Mouse (Mus musculus): ENCODE measurements around the gene Fam222a. TPM values are rescaled to one million over a fixed set of nuclear protein-coding genes. Genes with fewer than 3 reads are reported as not detected.
A peak's percentile ranks its signal among the peaks of the same experiment; 100 is the strongest.

Gene Fam222a
- polyA plus RNA-seq, 1 experiment from 2014 or later: 7.1 TPM

DNA sequence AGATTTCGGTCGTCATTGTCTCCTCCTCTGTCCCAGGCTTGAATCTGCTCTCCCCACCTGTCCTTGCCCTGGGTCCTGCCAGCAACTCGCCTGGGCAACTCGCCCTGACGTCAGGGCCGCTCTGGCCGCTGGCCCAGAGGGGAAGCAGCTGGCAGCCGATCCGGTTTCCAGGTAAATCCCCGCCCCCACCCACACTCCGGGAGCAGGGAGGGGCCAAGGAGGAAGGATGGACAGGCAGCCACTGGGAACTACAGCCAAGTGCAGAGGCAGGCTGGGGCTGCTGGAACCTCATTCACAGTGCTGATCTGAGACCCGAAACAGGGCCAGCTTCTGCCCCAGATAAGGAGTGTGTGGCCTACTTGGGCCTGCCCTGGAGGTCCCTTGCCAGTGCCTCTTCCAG lies 2.5 kb upstream of the Fam222a start:
- ATAC-seq (replicated peaks; ENCODE audit: low FRiP score, low TSS enrichment, low read depth) (no peak), DNase-seq (ENCODE audit: low spot score) (peak; percentile 75)
- peaks cover 22% of the 10 kb centered on the region for H3K4me1 ChIP-seq (replicated peaks; ENCODE audit: control insufficient read depth, insufficient read depth, low read length)
- no peak overlapping the region for H3K4me3 ChIP-seq (ENCODE audit: low read depth, low read length)
- H3K9me3 ChIP-seq (ENCODE audit: control insufficient read depth, low read length): peaks cover 4% of the 10 kb centered on the region; the same call in 1 of the 2 replicates
- H3K36me3 ChIP-seq (ENCODE audit: control insufficient read depth, insufficient read depth, low read length): no peaks in the 10 kb centered on the region
- peak overlapping the region; percentile 24; the same call in 1 of the 2 replicates for H3K4me2 ChIP-seq (ENCODE audit: low read length)
- 12% methylated on average over 12 of the region's 12 CpGs for WGBS
- H3K9ac ChIP-seq (ENCODE audit: low read length): no peak overlapping the region
- H3K27ac ChIP-seq (ENCODE audit: low read depth): 0 out of 2 replicates have a peak overlapping the region, but pooled peaks have one; percentile 11
- no peaks in the 10 kb centered on the region for H3K27me3 ChIP-seq (replicated peaks; ENCODE audit: control insufficient read depth, insufficient read depth, low read length)

DNA sequence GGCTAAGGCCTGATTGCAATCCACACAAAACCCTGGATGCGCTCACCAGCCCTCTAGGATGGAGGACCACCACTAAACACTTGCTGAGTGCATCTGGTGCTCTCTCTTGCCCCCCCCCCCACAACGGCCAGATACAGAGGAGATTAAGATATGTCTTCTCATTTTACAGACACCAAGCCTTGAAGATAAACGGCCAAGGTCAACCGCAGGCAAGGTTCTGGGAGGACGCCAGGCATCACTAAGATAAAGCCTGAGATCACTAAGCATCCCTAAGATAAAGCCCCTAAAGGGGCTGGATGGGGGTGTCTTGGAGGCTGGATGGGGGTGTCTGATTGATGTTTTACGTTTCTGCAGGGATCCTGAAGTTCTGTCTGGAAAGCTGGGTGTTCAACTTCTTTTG lies 2.1 kb upstream of the Fam222a start:
- Histone ChIP-seq H3K9me3 (ENCODE audit: control insufficient read depth, low read length) (peaks cover 4% of the 10 kb centered on the region; the same call in 1 of the 2 replicates), H3K36me3 (ENCODE audit: control insufficient read depth, insufficient read depth, low read length) (no peaks in the 10 kb centered on the region), H3K27me3 (replicated peaks; ENCODE audit: control insufficient read depth, insufficient read depth, low read length) (peaks cover 2% of the 10 kb centered on the region; the same call in 1 of the 2 replicates), H3K4me3 (ENCODE audit: low read depth, low read length) (no peak overlapping the region), H3K4me1 (replicated peaks; ENCODE audit: control insufficient read depth, insufficient read depth, low read length) (peaks cover 27% of the 10 kb centered on the region), H3K27ac (ENCODE audit: low read depth) (no peak overlapping the region), H3K4me2 (ENCODE audit: low read length) (no peak overlapping the region), H3K9ac (ENCODE audit: low read length) (no peak overlapping the region)
- WGBS: 35% methylated on average over 6 of the region's 6 CpGs
- no peak for ATAC-seq (replicated peaks; ENCODE audit: low FRiP score, low TSS enrichment, low read depth)
- no peak for DNase-seq (ENCODE audit: low spot score)

DNA sequence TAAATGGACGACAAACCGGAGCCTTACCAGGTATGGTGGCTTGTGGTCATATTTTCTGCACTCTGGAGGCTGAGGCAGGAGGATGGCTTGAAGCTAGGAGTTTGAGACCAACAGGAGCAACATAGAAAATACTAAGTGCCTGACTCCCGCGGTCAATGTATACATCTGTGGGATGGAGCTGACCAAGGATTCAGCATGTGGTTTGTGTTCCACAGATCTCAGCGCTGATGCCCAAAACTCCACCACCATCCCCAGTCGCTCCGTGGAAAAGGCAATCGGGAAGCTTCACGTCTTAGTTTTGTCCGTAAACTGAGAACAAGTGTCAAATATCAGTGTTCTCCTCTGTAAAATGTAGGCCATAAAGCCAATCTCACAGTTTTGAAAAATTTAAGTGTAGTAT lies 1.4 kb upstream of the Fam222a start:
- no peak for DNase-seq (ENCODE audit: low spot score)
- Histone ChIP-seq H3K4me3 (ENCODE audit: low read depth, low read length) (no peak overlapping the region), H3K27me3 (replicated peaks; ENCODE audit: control insufficient read depth, insufficient read depth, low read length) (peaks cover 4% of the 10 kb centered on the region; the same call in 1 of the 2 replicates), H3K9me3 (ENCODE audit: control insufficient read depth, low read length) (peaks cover 4% of the 10 kb centered on the region; the same call in 1 of the 2 replicates), H3K9ac (ENCODE audit: low read length) (no peak overlapping the region), H3K36me3 (ENCODE audit: control insufficient read depth, insufficient read depth, low read length) (no peaks in the 10 kb centered on the region), H3K27ac (ENCODE audit: low read depth) (no peak overlapping the region), H3K4me1 (replicated peaks; ENCODE audit: control insufficient read depth, insufficient read depth, low read length) (peaks cover 32% of the 10 kb centered on the region), H3K4me2 (ENCODE audit: low read length) (no peak overlapping the region)
- no peak for ATAC-seq (replicated peaks; ENCODE audit: low FRiP score, low TSS enrichment, low read depth)
- WGBS: 81% methylated on average over 10 of the region's 10 CpGs

DNA sequence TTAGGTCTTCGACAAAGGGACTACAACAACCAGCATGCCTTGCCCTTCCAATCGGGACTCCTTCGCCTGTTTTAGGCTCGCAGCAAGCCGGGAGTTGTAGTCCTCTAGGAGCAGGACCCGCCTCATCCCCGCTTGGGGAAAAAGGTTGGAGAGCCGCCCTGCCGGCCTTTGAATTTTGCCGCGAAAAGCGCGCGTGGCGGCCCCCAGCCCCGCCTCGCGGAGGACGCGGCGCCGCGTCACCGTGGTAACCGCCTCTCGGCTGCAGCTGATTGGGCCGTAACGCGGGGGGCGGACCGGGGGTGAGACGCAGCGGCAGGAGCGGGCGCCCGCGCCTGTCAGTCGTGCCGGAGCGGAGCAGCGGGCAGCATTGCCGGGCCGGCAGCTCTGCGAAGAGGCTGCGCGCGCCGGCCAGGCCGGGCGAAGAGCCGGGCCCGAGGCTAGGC lies 720 bp upstream of the Fam222a start:
- peaks cover 4% of the 10 kb centered on the region; the same call in 1 of the 2 replicates for H3K9me3 ChIP-seq (ENCODE audit: control insufficient read depth, low read length)
- ATAC-seq (replicated peaks; ENCODE audit: low FRiP score, low TSS enrichment, low read depth): peak; percentile 89
- DNase-seq (ENCODE audit: low spot score): peak; percentile 96
- no peaks in the 10 kb centered on the region for H3K36me3 ChIP-seq (ENCODE audit: control insufficient read depth, insufficient read depth, low read length)
- H3K27ac ChIP-seq (ENCODE audit: low read depth): peak overlapping the region; percentile 69
- H3K4me1 ChIP-seq (replicated peaks; ENCODE audit: control insufficient read depth, insufficient read depth, low read length): peaks cover 36% of the 10 kb centered on the region
- peaks cover 9% of the 10 kb centered on the region; the same call in 1 of the 2 replicates for H3K27me3 ChIP-seq (replicated peaks; ENCODE audit: control insufficient read depth, insufficient read depth, low read length)
- peak overlapping the region; percentile 49 for H3K9ac ChIP-seq (ENCODE audit: low read length)
- H3K4me2 ChIP-seq (ENCODE audit: low read length): peak overlapping the region; percentile 91
- WGBS: under 1% methylated on average over 48 of the region's 52 CpGs
- peak overlapping the region; percentile 62 for H3K4me3 ChIP-seq (ENCODE audit: low read depth, low read length)

DNA sequence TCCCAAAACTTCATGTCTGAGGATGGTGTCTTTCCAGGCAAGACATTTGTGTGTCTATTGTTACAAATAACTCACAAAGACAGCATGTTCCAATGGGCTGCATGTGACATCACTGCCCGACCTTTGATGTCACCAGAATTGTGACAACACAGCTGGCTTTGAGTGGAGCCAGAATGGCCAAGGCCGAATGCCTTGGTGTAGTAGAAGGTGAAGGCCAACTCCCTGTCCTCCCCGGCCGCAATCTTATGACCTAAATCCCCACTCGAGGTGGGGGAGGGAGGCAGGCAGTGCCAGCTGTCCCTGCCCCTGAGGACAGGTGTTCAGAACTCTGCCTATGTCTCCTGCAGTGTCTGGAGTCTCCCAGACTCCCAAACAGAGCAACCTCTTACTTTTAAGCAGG lies 1.0 kb downstream of the Fam222a start:
- no peaks in the 10 kb centered on the region for H3K36me3 ChIP-seq (ENCODE audit: control insufficient read depth, insufficient read depth, low read length)
- H3K27ac ChIP-seq (ENCODE audit: low read depth): no peak overlapping the region
- ATAC-seq (replicated peaks; ENCODE audit: low FRiP score, low TSS enrichment, low read depth): no peak
- H3K4me3 ChIP-seq (ENCODE audit: low read depth, low read length): peak overlapping the region; percentile 62
- peaks cover 47% of the 10 kb centered on the region for H3K4me1 ChIP-seq (replicated peaks; ENCODE audit: control insufficient read depth, insufficient read depth, low read length)
- H3K4me2 ChIP-seq (ENCODE audit: low read length): peak overlapping the region; percentile 91
- H3K9me3 ChIP-seq (ENCODE audit: control insufficient read depth, low read length): no peaks in the 10 kb centered on the region; the same call in 1 of the 2 replicates
- H3K9ac ChIP-seq (ENCODE audit: low read length): peak overlapping the region; percentile 49
- peak; percentile 55 for DNase-seq (ENCODE audit: low spot score)
- 32% methylated on average over 5 of the region's 5 CpGs for WGBS
- peaks cover 9% of the 10 kb centered on the region; the same call in 1 of the 2 replicates for H3K27me3 ChIP-seq (replicated peaks; ENCODE audit: control insufficient read depth, insufficient read depth, low read length)

DNA sequence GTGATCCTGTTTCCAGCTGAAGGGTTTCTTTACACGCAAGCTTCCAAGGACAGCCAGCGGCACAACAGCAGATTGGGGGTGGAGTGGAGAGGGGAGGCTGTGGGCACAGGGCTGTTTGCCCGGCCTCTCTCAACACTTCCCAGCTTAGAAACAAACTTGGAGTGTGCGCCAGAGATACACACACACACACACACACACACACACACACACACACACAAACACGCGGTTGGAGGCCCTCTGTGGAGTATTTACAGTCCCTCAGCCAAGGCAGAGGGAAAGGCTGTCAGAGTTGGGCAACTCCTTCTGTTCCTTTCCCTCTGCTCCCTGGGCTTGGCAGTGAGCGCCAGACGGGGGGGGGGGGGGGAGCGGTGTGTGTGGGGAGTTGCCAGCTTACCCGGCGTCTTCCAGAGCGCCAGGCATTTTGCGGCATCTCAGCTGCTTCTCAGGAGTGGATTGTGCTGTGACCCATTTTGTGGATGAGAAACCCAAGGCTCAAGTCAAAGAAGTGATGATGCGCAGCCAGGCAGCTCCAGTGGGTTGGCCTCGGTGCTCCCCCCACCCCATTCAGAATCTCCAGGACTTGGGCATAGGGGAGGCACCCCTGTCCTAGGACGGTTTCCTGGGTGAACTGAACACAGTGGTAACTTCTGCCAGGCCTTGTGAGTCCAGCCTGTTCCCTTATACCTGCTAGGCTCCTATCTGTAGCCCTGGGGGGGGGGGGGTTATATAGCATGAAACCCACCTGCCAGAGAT lies 2.3 kb downstream of the Fam222a start:
- DNase-seq (ENCODE audit: low spot score) (peak; percentile 55), ATAC-seq (replicated peaks; ENCODE audit: low FRiP score, low TSS enrichment, low read depth) (no peak)
- Histone ChIP-seq H3K9ac (ENCODE audit: low read length) (no peak overlapping the region), H3K4me2 (ENCODE audit: low read length) (peak overlapping the region; percentile 91), H3K4me1 (replicated peaks; ENCODE audit: control insufficient read depth, insufficient read depth, low read length) (peaks cover 58% of the 10 kb centered on the region), H3K27ac (ENCODE audit: low read depth) (no peak overlapping the region), H3K27me3 (replicated peaks; ENCODE audit: control insufficient read depth, insufficient read depth, low read length) (peaks cover 9% of the 10 kb centered on the region; the same call in 1 of the 2 replicates), H3K4me3 (ENCODE audit: low read depth, low read length) (peak overlapping the region; percentile 62), H3K36me3 (ENCODE audit: control insufficient read depth, insufficient read depth, low read length) (no peaks in the 10 kb centered on the region), H3K9me3 (ENCODE audit: control insufficient read depth, low read length) (no peaks in the 10 kb centered on the region)
- 36% methylated on average over 13 of the region's 16 CpGs for WGBS

DNA sequence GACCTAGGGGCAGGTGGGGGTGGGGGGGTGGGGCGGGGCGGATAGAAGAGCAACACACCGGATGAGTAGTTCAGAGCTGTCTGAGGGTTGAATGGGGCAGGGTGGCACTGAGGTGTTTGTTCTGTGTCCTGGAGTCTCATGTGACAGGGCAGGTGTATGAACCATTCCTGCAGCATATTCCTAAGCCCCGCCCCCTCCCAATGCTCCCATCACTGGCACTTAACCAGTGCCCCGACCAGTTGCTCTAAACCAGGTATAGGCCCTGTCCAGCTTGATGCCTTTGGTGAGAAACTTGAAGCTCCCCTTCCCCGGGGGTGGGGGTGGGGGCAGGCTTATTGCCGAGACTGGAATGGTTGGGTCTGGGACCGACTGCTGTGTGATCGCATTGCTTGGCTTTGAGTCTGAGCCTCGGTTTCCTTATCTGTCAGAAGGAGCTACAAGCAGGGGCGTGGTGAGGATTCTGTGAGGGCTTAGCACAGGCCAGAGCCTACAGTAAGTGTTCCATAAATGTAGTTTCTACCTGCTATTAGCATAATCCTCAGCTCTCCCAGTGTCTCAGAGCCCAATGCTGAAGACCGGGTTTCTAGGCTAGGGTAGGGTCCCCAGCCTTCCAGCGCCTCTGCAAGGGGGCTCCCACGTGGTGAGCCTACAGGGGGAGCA lies 3.1 kb downstream of the Fam222a start:
- Histone ChIP-seq H3K9ac (ENCODE audit: low read length) (peak overlapping the region; percentile 5; the same call in 1 of the 2 replicates), H3K36me3 (ENCODE audit: control insufficient read depth, insufficient read depth, low read length) (no peaks in the 10 kb centered on the region), H3K27me3 (replicated peaks; ENCODE audit: control insufficient read depth, insufficient read depth, low read length) (peaks cover 9% of the 10 kb centered on the region; the same call in 1 of the 2 replicates), H3K4me1 (replicated peaks; ENCODE audit: control insufficient read depth, insufficient read depth, low read length) (peaks cover 59% of the 10 kb centered on the region), H3K27ac (ENCODE audit: low read depth) (no peak overlapping the region), H3K9me3 (ENCODE audit: control insufficient read depth, low read length) (no peaks in the 10 kb centered on the region), H3K4me3 (ENCODE audit: low read depth, low read length) (peak overlapping the region; percentile 35), H3K4me2 (ENCODE audit: low read length) (peak overlapping the region; percentile 60)
- ATAC-seq (replicated peaks; ENCODE audit: low FRiP score, low TSS enrichment, low read depth) (no peak), DNase-seq (ENCODE audit: low spot score) (peak; percentile 65)
- 10% methylated on average over 14 of the region's 14 CpGs for WGBS

DNA sequence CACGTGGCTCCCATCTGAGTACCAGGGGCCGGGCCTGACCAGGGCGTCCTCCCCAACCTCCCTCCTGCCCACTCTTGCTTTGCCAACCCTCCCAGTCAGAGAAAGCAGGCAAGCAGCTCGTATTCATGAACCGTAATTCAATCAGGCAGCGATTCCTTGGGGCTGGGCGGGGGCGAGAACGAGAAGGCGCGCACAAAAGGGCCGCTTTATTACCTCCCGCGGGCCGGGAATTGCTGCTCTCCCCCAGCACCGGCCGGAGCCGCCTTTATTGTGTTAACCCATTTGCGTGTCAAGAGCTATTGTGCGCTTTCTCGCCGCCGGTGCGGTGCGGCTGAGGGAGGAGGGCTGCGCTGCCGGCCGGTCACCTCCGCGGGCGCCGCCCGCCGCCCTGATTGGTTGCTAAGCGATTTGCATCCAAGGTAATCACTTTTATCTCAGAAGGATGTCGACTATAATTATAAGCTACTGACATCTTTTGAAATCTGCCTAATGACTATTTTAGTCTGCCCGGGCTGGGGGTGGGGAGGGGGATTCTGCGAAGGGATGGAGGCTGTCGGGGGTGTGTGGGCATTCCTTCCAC lies 3.7 kb downstream of the Fam222a start:
- peak overlapping the region; percentile 5; the same call in 1 of the 2 replicates for H3K9ac ChIP-seq (ENCODE audit: low read length)
- DNase-seq (ENCODE audit: low spot score): no peak
- H3K4me1 ChIP-seq (replicated peaks; ENCODE audit: control insufficient read depth, insufficient read depth, low read length): peaks cover 59% of the 10 kb centered on the region

More for the DNA sequence above, 3.7 kb downstream of the Fam222a start:
- Histone ChIP-seq H3K27me3 (replicated peaks; ENCODE audit: control insufficient read depth, insufficient read depth, low read length) (peaks cover 9% of the 10 kb centered on the region; the same call in 1 of the 2 replicates), H3K4me2 (ENCODE audit: low read length) (peak overlapping the region; percentile 60), H3K9me3 (ENCODE audit: control insufficient read depth, low read length) (no peaks in the 10 kb centered on the region), H3K27ac (ENCODE audit: low read depth) (no peak overlapping the region), H3K4me3 (ENCODE audit: low read depth, low read length) (peak overlapping the region; percentile 35), H3K36me3 (ENCODE audit: control insufficient read depth, insufficient read depth, low read length) (no peaks in the 10 kb centered on the region)
- no peak for ATAC-seq (replicated peaks; ENCODE audit: low FRiP score, low TSS enrichment, low read depth)
- 3% methylated on average over 39 of the region's 39 CpGs for WGBS

Measured in intestine, embryonic 14.5 days (tissue).